Mouse (Mus musculus): ENCODE measurements around the gene Mcm3ap. TPM values are rescaled to one million over a fixed set of nuclear protein-coding genes. Genes with fewer than 3 reads are reported as not detected.

The Mcm3ap gene
- total RNA-seq (2022): 10 to 100 TPM; 49.6 to 54.6 (median 54.2) TPM

- peak; percentile 69 to 88 for DNase-seq (ENCODE audit: low spot score in 2 of 2)
Observed at GRCm38 (mm10) chr10:76468203-76469162, at the start of gene Mcm3ap, which contains the start of gene Ybey. Mcm3ap (plus strand) TSS chr10:76468927. Ybey (minus strand) TSS chr10:76469114.

GRCm38 (mm10) chr10:76425674-76426073 is 43.1 kb upstream of the Mcm3ap start:
- no peak for DNase-seq (ENCODE audit: low spot score in 2 of 2)

GRCm38 (mm10) chr10:76433925-76434324 is 34.8 kb upstream of the Mcm3ap start:
- no peak for DNase-seq (ENCODE audit: low spot score in 2 of 2)

- no peak for DNase-seq (ENCODE audit: low spot score in 2 of 2)
Observed at GRCm38 (mm10) chr10:76439107-76439890, 29.4 kb upstream of the Mcm3ap start.

GRCm38 (mm10) chr10:76440281-76440680 is 28.4 kb upstream of the Mcm3ap start, which contains the start of gene AC141477.1:
AC141477.1 (minus strand) TSS chr10:76440444.
- no peak for DNase-seq (ENCODE audit: low spot score in 2 of 2)

- peak; percentile 96 to 97 for DNase-seq (ENCODE audit: low spot score in 2 of 2)
Observed at GRCm38 (mm10) chr10:76442178-76443088, 26.3 kb upstream of the Mcm3ap start, which contains the start of gene Pcnt. Pcnt (minus strand) TSS chr10:76442786.

- DNase-seq (ENCODE audit: low spot score in 2 of 2): no peak
Observed at GRCm38 (mm10) chr10:76445996-76446681, 22.6 kb upstream of the Mcm3ap start.

- DNase-seq (ENCODE audit: low spot score in 2 of 2): no peak
Observed at GRCm38 (mm10) chr10:76447406-76448229, 21.1 kb upstream of the Mcm3ap start.

GRCm38 (mm10) chr10:76448851-76449250 is 19.9 kb upstream of the Mcm3ap start, which contains the start of gene 2610028H24Rik:
2610028H24Rik (plus strand) TSS chr10:76449081.
- DNase-seq (ENCODE audit: low spot score in 2 of 2): no peak

GRCm38 (mm10) chr10:76455289-76455688 is 13.4 kb upstream of the Mcm3ap start:
- DNase-seq (ENCODE audit: low spot score in 2 of 2): peak; percentile 26 to 43

GRCm38 (mm10) chr10:76461255-76461654 is 7.5 kb upstream of the Mcm3ap start:
- DNase-seq (ENCODE audit: low spot score in 2 of 2): no peak

GRCm38 (mm10) chr10:76462312-76462711 is 6.4 kb upstream of the Mcm3ap start:
- DNase-seq (ENCODE audit: low spot score in 2 of 2): no peak

GRCm38 (mm10) chr10:76462721-76463120 is 6.0 kb upstream of the Mcm3ap start:
- no peak for DNase-seq (ENCODE audit: low spot score in 2 of 2)

GRCm38 (mm10) chr10:76473759-76474158 is 5.0 kb downstream of the Mcm3ap start:
- no peak for DNase-seq (ENCODE audit: low spot score in 2 of 2)

GRCm38 (mm10) chr10:76480851-76481250 is 12.1 kb downstream of the Mcm3ap start:
- DNase-seq (ENCODE audit: low spot score in 2 of 2): no peak

- no peak for DNase-seq (ENCODE audit: low spot score in 2 of 2)
Observed at GRCm38 (mm10) chr10:76481480-76481879, 12.8 kb downstream of the Mcm3ap start.

- DNase-seq (ENCODE audit: low spot score in 2 of 2): no peak
Observed at GRCm38 (mm10) chr10:76486302-76486701, 17.6 kb downstream of the Mcm3ap start.

GRCm38 (mm10) chr10:76488265-76488664 is 19.5 kb downstream of the Mcm3ap start:
- no peak for DNase-seq (ENCODE audit: low spot score in 2 of 2)

- DNase-seq (ENCODE audit: low spot score in 2 of 2): no peak
Observed at GRCm38 (mm10) chr10:76489205-76489604, 20.5 kb downstream of the Mcm3ap start.

Measured in layer of hippocampus, adult 8-10 months (tissue).